Mouse (Mus musculus) hindbrain, embryonic 16.5 days (tissue): ENCODE data around the gene Gpr143. TPM values are rescaled to one million over a fixed set of nuclear protein-coding genes. Genes with fewer than 3 reads are reported as not detected.
"Not testable (repeated sequence)": the region's sequence is repeated elsewhere in the genome, so short reads cannot be mapped to it uniquely, and the experiment has no call there.

Experiments
- ATAC-seq: fragments of 200-750 bp; cut with Nextera tagmentation; 2 replicates; pipeline ENCODE4 v1.8.0; 2017; ENCODE audit warnings: moderate TSS enrichment, moderate library complexity
- H3K27ac ChIP-seq: fragments of 300-500 bp; sonication (generic); 2 replicates; pipeline ENCODE4 v1.5.1; 2014; ENCODE audit warnings: low read depth, mild to moderate bottlenecking, control low read depth, low read length, moderate library complexity
- H3K27me3 ChIP-seq: fragments of 300-500 bp; sonication (generic); replicated peaks from 2 replicates; pipeline ENCODE4 v1.6.1; 2014; ENCODE audit warnings: low read length; ENCODE audit not compliant: control insufficient read depth, insufficient read depth
- H3K36me3 ChIP-seq: fragments of 300-500 bp; sonication (generic); 2 replicates; pipeline ENCODE4 v1.6.1; 2014; ENCODE audit warnings: mild to moderate bottlenecking, low read length, moderate library complexity, mixed read lengths; ENCODE audit not compliant: control insufficient read depth, insufficient read depth
- H3K4me1 ChIP-seq: fragments of 300-500 bp; sonication (generic); 2 replicates; pipeline ENCODE4 v1.6.1; 2014; ENCODE audit warnings: low read depth, low read length; ENCODE audit not compliant: control insufficient read depth, insufficient read depth
- H3K4me2 ChIP-seq: fragments of 300-500 bp; sonication (generic); 2 replicates; pipeline ENCODE4 v1.6.1; 2014; ENCODE audit warnings: mild to moderate bottlenecking, low read length, control low read depth, moderate library complexity
- H3K4me3 ChIP-seq: fragments of 300-500 bp; sonication (generic); 2 replicates; pipeline ENCODE4 v1.5.1; 2014; ENCODE audit warnings: mild to moderate bottlenecking, low read length, control low read depth, moderate library complexity
- H3K9ac ChIP-seq: fragments of 300-500 bp; sonication (generic); 2 replicates; pipeline ENCODE4 v1.6.1; 2014; ENCODE audit warnings: low read depth, mild to moderate bottlenecking, control low read depth, low read length, moderate library complexity
- H3K9me3 ChIP-seq: fragments of 300-500 bp; sonication (generic); 2 replicates; pipeline ENCODE4 v1.6.1; 2014; ENCODE audit warnings: mild to moderate bottlenecking, low read length, moderate library complexity; ENCODE audit not compliant: control insufficient read depth
- WGBS: fragments of 180-500 bp; shearing (Covaris S2); extraction: QIAGEN DNeasy Blood & Tissue Kit; methylation state at CpG from one replicate; pipeline ENCODE4 v1.1.7; 2014; 5-methylcytosine and 5-hydroxymethylcytosine counted together
- polyA plus RNA-seq: library from polyadenylated mRNA; unstranded; fragments of >200 nt; fragmentation: Nextera tagmentation; extraction: Ambion mirVana; gene quantifications from 2 replicates; pipeline ENCODE4 v1.2.1, GENCODE M21; 2015

The Gpr143 gene
- polyA plus RNA-seq, 1 experiment from 2014 or later = 0.26 TPM

GRCm38 (mm10) chrX:152831003-152831550 lies 49.4 kb downstream of the Gpr143 start:
- not testable (repeated sequence) for H3K4me3 ChIP-seq, ATAC-seq, H3K27ac ChIP-seq, H3K27me3 ChIP-seq, H3K9ac ChIP-seq, H3K9me3 ChIP-seq, H3K4me1 ChIP-seq, H3K36me3 ChIP-seq, H3K4me2 ChIP-seq
- no CpG with 5 or more reads among the region's 1 CpGs for WGBS

GRCm38 (mm10) chrX:152834940-152835339 lies 53.2 kb downstream of the Gpr143 start:
- ATAC-seq = peak; percentile 42; the same call in 1 of the 2 replicates
- H3K4me1 ChIP-seq, H3K4me3 ChIP-seq, H3K4me2 ChIP-seq, H3K9ac ChIP-seq, H3K27me3 ChIP-seq, H3K36me3 ChIP-seq, H3K9me3 ChIP-seq, H3K27ac ChIP-seq: not testable (repeated sequence)
- WGBS = 26% methylated on average over 5 of the region's 5 CpGs

GRCm38 (mm10) chrX:152855076-152855772 lies 73.5 kb downstream of the Gpr143 start:
- WGBS = 92% methylated on average over 3 of the region's 3 CpGs
- Histone ChIP-seq H3K27me3 (no peaks in the 10 kb centered on the region), H3K4me2 (no peak overlapping the region), H3K4me3 (no peak overlapping the region), H3K9ac (no peak overlapping the region), H3K27ac (no peak overlapping the region), H3K9me3 (peaks cover 8% of the 10 kb centered on the region; the same call in 1 of the 2 replicates), H3K4me1 (no peaks in the 10 kb centered on the region), H3K36me3 (no peaks in the 10 kb centered on the region)
- ATAC-seq = no peak

Other genes with a start within 250 kb of the Gpr143 start
- gene Cldn34a, start 218.6 kb upstream of the Gpr143 start, polyA plus RNA-seq = not detected in 2 replicates
- gene Shroom2, start 12.5 kb upstream of the Gpr143 start, polyA plus RNA-seq = 155 and 158 TPM in 2 replicates
- 2.8 and 3.1 TPM in 2 replicates for gene Usp51, start 224.5 kb downstream of the Gpr143 start, polyA plus RNA-seq